33 mouse cellular contexts compared by ENCODE assay signal in genomic region chr9:96846361-96846760, GRCm38 (mm10). TPM values are rescaled to one million over a fixed set of nuclear protein-coding genes. Genes with fewer than 3 reads are reported as not detected.
DNase-seq lines count a peak whose midpoint lies in the region; ATAC-seq and TF ChIP-seq lines count a peak whose summit lies in the region.
"Had no signal": no experiment of that assay in that cellular context is flagged by ENCODE, and none has a peak within 500 bp of the region (broad histone marks: within the 10 kb centered on the region; RNA-seq: fewer than 3 reads in every experiment).

No protein-coding gene starts in this region.

- no peak for DNase-seq in limb, embryonic 10.5 days (ENCODE audit: low spot score)
- peak; percentile 85 for DNase-seq in Muller cell, postnatal 12 days (ENCODE audit: inconsistent ontology term)
- DNase-seq in fibroblast of lung, adult 2 months (ENCODE audit: low read depth): peak; percentile 92
- DNase-seq in skeletal muscle tissue, adult 2 months (ENCODE audit: low read depth, low spot score): peak; percentile 30
- DNase-seq in urinary bladder, postnatal 25 days (ENCODE audit: low spot score): no peak
- DNase-seq in kidney, postnatal 10 days: no peak
- DNase-seq in stomach, postnatal 0 days (ENCODE audit: low spot score): no peak
- DNase-seq: adrenal gland, adult 8-10 months; adrenal gland, postnatal 25 days; B cell, adult 2 months; cerebellum, adult 11-12 months; cerebellum, adult 8-10 months; cerebellum, postnatal 10 days; cerebellum, postnatal 36 days; embryo, embryonic 11 days; forebrain, postnatal 0 days; gastrocnemius, adult 2 months; gastrocnemius, postnatal 14 days; heart, adult 11 months; heart, postnatal 10 days; heart, postnatal 36 days had no signal

- WGBS in limb, embryonic 15.5 days: 68% methylated on average over 8 of the region's 8 CpGs
- WGBS in limb, embryonic 10.5 days: 92% methylated on average over 8 of the region's 8 CpGs
- WGBS in stomach, postnatal 0 days: 78% methylated on average over 8 of the region's 8 CpGs

- no peaks in the 10 kb centered on the region for H3K27me3 ChIP-seq in limb, embryonic 15.5 days
- H3K27me3 ChIP-seq in limb, embryonic 10.5 days (ENCODE audit: low read depth, poor library complexity, severe bottlenecking): no peaks in the 10 kb centered on the region
- no peaks in the 10 kb centered on the region for H3K27me3 ChIP-seq in stomach, postnatal 0 days (ENCODE audit: control insufficient read depth, insufficient read depth, low read length)
- H3K27me3 ChIP-seq: CH12.LX; heart, embryonic 12.5 days; heart, embryonic 15.5 days; hindbrain, embryonic 13.5 days; intestine, embryonic 15.5 days had no signal

- no peaks in the 10 kb centered on the region for H3K36me3 ChIP-seq in limb, embryonic 15.5 days
- H3K36me3 ChIP-seq in limb, embryonic 10.5 days: no peaks in the 10 kb centered on the region
- H3K36me3 ChIP-seq in stomach, postnatal 0 days (ENCODE audit: control insufficient read depth, insufficient read depth, low read length): no peaks in the 10 kb centered on the region
- H3K36me3 ChIP-seq: G1E; heart, embryonic 12.5 days; heart, embryonic 15.5 days; intestine, embryonic 15.5 days had no signal

- H3K4me3 ChIP-seq in limb, embryonic 15.5 days: no peak overlapping the region
- no peak overlapping the region for H3K4me3 ChIP-seq in limb, embryonic 10.5 days
- no peak overlapping the region for H3K4me3 ChIP-seq in stomach, postnatal 0 days (ENCODE audit: low read depth, low read length)
- H3K4me3 ChIP-seq: erythroblast, embryonic 14.5 days; gastrocnemius, adult 2 months; heart, embryonic 12.5 days; heart, embryonic 15.5 days; hindbrain, embryonic 10.5 days; hindbrain, embryonic 13.5 days; intestine, embryonic 15.5 days had no signal

- H3K27ac ChIP-seq in limb, embryonic 15.5 days: peak overlapping the region; percentile 30; the same call in 1 of the 2 replicates
- no peak overlapping the region for H3K27ac ChIP-seq in limb, embryonic 10.5 days
- H3K27ac ChIP-seq in stomach, postnatal 0 days (replicated peaks): no peak overlapping the region
- H3K27ac ChIP-seq: gastrocnemius, adult 2 months; heart, embryonic 15.5 days; hindbrain, embryonic 10.5 days; hindbrain, embryonic 13.5 days; intestine, embryonic 15.5 days had no signal

- H3K9ac ChIP-seq in limb, embryonic 15.5 days: no peak overlapping the region
- H3K9ac ChIP-seq in stomach, postnatal 0 days (ENCODE audit: low read length): no peak overlapping the region
- H3K9ac ChIP-seq: forebrain, postnatal 0 days; heart, embryonic 12.5 days; heart, embryonic 15.5 days; hindbrain, embryonic 13.5 days; intestine, embryonic 15.5 days had no signal

- TF ChIP-seq CTCF in stomach, postnatal 0 days (IDR thresholded peaks at IDR 0.05; ENCODE audit: low read depth): no peak

- no peak for ATAC-seq in limb, embryonic 15.5 days (ENCODE audit: insufficient number of reproducible peaks, low FRiP score, low TSS enrichment, low read depth)
- ATAC-seq in stomach, postnatal 0 days (ENCODE audit: low FRiP score, low TSS enrichment): no peak
- ATAC-seq: activated CD4-positive, CD25-positive, alpha-beta regulatory T cell, adult 4 months; forebrain, embryonic 14.5 days; forebrain, postnatal 0 days; hindbrain, embryonic 16.5 days; intestine, embryonic 15.5 days had no signal

- no peak for TF ChIP-seq EP300 in stomach, postnatal 0 days (optimal IDR thresholded peaks at IDR 0.05)

- H3K4me2 ChIP-seq in limb, embryonic 15.5 days: no peak overlapping the region
- no peak overlapping the region for H3K4me2 ChIP-seq in stomach, postnatal 0 days (replicated peaks; ENCODE audit: low read depth)
- H3K4me2 ChIP-seq: heart, embryonic 12.5 days; heart, embryonic 15.5 days; hindbrain, embryonic 13.5 days; intestine, embryonic 15.5 days had no signal

- H3K4me1 ChIP-seq in limb, embryonic 15.5 days: peaks cover 15% of the 10 kb centered on the region; the same call in 1 of the 2 replicates
- H3K4me1 ChIP-seq in limb, embryonic 10.5 days: peaks cover 10% of the 10 kb centered on the region; the same call in 1 of the 2 replicates
- H3K4me1 ChIP-seq in stomach, postnatal 0 days (replicated peaks; ENCODE audit: control insufficient read depth, insufficient read depth): no peaks in the 10 kb centered on the region; the same call in 1 of the 2 replicates

- no peaks in the 10 kb centered on the region for H3K9me3 ChIP-seq in limb, embryonic 15.5 days
- H3K9me3 ChIP-seq in limb, embryonic 10.5 days (replicated peaks): no peaks in the 10 kb centered on the region
- H3K9me3 ChIP-seq in stomach, postnatal 0 days (ENCODE audit: control insufficient read depth, low read length): no peaks in the 10 kb centered on the region
- H3K9me3 ChIP-seq: G1E; heart, embryonic 15.5 days; intestine, embryonic 15.5 days had no signal

RNA-seq across cellular contexts. Expression of gene Pxylp1, which starts 46.1 kb away (rescaled TPM):
- polyA plus RNA-seq in limb, embryonic 15.5 days (2015; fragmentation: Nextera tagmentation; extraction: Ambion mirVana): 26.4 and 27.9 TPM in 2 replicates
- polyA plus RNA-seq in limb, embryonic 10.5 days (2016; fragmentation: Nextera tagmentation; extraction: Ambion mirVana): 11.4 and 15.3 TPM in 2 replicates
- polyA plus RNA-seq in stomach, postnatal 0 days (2015; fragmentation: Nextera tagmentation; extraction: Ambion mirVana): 19.1 TPM in 2 replicates
- polyA plus RNA-seq: G1E had no signal

Comparison
In these comparisons a context has a peak if more than half of its experiments do, and no peak if none do; other contexts are left out.
1. DNase-seq: peak in Muller cell, postnatal 12 days (single experiment), fibroblast of lung, adult 2 months (single experiment) and skeletal muscle tissue, adult 2 months (single experiment); none in limb, embryonic 10.5 days (single experiment), urinary bladder, postnatal 25 days (single experiment), kidney, postnatal 10 days (single experiment) and stomach, postnatal 0 days (single experiment).